Mouse (Mus musculus) testis, adult 2 months (tissue): Measurements from ENCODE around the gene Max.

Experiments used
- CTCF ChIP-seq: fragments of 200-500 bp; IDR thresholded peaks from 2 replicates; pipeline ENCODE4 v1.5.1; 2012; ENCODE audit warnings: low read depth, mild to moderate bottlenecking, inconsistent platforms, low read length, moderate library complexity; ENCODE audit not compliant: control insufficient read depth, insufficient read depth, insufficient replicate concordance
- POLR2A ChIP-seq: fragments of 200-500 bp; IDR thresholded peaks from 2 replicates; pipeline ENCODE4 v1.6.1; 2012; ENCODE audit warnings: low read depth, mild to moderate bottlenecking, inconsistent platforms, low read length, moderate library complexity; ENCODE audit not compliant: control insufficient read depth

DNA sequence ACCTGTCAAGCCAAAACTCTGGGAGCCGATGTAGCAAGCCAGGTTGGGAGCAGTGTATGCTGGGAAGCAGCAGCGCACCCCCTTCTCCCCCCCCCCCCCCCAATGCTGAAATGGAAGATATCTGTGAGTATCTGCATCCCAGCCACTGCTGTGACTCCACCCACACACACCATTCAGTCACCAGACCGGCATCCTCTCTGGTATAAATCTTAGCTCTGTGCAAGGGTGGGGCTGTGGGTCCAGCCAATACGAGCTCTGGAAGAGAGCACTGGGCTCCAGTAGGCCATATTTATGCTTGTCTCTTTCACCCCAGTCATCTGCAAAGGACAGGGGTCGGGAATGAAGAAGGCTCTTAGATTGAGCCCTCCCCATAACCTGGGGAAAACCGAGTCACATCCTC is 41.6 kb downstream of the Max start:
- no peak for TF ChIP-seq CTCF
- TF ChIP-seq POLR2A = no peak
